Mouse (Mus musculus) MN1 (cell line): ENCODE results near the gene Itga11.
"Not testable (repeated sequence)": the region's sequence is repeated elsewhere in the genome, so short reads cannot be mapped to it uniquely, and the experiment has no call there.

Source experiments
- DNase-seq: peaks from one replicate; pipeline ENCODE4 v3.0.0-alpha.2; 2016; ENCODE audit warnings: low spot score

Itga11 gene

GRCm38 (mm10) chr9:62677641-62678549 lies at the start of gene Itga11:
Gene Itga11 (plus strand): TSS chr9:62677826.
- DNase-seq = peak; percentile 9

DNA sequence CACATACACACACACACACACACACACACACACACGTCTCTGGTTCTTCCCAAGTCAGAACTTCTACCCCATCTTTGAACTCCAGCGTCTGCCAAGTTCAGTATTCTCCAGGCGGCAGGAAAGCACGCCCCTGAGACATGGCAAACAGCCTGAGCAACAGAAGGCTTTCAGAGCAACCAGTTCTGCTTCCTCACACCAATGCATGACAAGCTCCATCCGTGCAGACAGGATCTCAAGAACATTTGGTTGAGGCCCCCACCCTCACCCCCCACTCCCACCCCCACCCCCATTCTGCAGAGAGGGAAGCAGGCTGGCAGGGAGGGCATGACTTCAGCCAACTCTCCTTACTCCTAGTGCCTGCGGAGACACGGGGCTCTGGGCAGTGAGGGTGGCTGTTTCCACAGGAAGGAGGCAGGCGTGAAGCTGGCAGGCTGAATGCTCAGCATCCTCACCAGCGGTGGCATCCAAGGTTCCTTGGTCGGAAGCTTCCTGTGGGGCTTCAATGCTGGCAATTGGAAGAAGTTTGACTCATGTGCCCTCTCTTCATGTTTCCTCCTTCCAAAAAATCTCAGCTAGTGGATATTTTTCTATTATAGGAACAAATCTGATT lies 46.9 kb upstream of the Itga11 start:
- DNase-seq = no peak

DNA sequence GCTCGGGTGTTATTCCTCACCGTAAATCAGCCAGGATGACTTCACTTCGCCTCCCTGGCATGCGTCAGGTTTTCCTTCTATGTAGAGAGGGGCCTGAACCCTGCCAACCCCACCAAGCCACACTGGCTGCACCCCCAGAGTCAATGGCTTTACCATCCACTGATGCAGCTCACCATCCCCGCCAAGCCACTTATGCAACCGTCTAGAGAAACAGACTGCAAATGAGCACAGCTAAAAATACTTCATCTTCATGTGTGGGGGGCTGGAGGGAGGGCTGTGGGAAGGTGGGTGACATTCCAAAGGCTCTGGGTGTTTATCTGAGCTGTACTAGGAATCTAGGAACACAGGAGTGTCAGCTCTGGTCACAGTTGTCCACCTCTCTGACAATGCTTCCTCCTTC lies 45.2 kb upstream of the Itga11 start:
- DNase-seq = no peak

- no peak for DNase-seq
These were observed 39.6 kb upstream of the Itga11 start for GRCm38 (mm10) chr9:62638045-62638444.

- no peak for DNase-seq
These were observed 37.9 kb upstream of the Itga11 start for GRCm38 (mm10) chr9:62639686-62640085.

DNA sequence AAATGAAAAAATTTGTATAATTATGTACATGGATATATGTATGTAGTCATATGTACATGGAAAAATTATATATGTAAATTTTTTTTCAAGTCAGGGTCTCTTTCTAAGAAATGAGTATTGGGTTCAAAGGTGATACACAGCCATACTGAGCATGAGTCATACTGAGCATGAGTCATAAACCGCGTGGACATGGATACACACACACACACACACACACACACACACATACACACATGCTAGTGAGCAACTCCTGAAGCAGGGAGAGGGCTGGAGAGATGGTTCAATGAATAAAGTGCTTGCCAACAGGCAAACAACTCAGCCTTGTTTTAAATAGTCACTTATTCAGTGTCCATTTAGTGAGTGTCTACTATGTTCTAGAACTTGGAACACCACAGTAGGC lies 37.4 kb upstream of the Itga11 start:
- peak; percentile 19 for DNase-seq

DNA sequence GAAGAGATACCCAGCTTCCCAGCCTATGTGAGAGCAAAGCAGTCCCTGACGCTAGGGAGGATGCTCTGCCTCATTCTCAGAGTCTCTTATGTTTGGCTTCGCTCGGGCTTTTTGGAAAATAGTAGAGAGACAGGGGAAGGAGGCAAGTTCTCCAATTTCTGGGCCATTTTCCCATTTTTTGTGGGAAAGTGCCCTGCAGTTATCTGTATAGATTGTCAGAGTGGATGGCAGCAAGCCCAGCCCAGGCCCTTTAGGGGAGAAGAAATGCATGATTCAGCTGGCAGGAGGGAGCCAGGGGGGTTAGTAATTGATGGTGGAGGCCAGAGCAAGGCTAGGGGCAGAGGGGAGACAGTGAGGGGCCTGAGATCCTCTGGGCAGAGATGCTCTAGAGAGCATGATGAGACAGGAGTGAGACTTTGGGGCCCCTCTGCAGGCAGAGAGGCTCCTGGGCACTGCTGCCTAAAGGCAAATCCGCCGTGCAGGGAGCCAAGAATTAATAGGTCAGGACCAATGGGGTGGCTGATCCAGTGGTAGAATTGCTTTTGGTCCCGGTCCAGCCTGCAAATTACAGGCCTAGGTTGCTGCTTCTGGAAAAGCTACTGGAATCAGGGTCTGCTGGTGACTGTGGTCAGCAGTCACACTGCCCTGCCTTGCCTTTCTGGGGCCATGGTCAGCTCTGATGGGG lies 31.8 kb upstream of the Itga11 start:
- peak; percentile 20 for DNase-seq

- no peak for DNase-seq
These were observed 30.9 kb upstream of the Itga11 start for GRCm38 (mm10) chr9:62646721-62647183.

GRCm38 (mm10) chr9:62649444-62649843 lies 28.2 kb upstream of the Itga11 start:
- DNase-seq = no peak

DNA sequence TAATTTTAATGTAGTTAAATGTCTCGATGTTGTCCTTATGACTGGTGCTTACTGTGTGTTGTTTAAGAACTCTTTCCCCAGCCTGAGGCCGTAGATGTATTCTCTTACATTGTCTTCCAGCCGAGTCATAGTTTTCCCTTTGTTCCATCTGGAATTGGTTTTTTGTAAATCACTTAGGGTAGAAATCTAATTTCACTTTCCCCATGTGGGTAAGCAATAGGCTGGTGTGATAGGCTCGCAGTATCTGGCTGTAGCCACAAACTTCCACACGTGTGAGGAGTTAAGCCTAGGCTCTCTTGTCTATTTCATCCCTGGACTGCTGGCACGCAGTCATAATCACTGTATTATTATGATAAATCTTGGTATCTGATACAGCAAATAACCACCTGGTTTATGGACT lies 26.9 kb upstream of the Itga11 start:
- DNase-seq = no peak

- no peak for DNase-seq
These were observed 23.3 kb upstream of the Itga11 start for GRCm38 (mm10) chr9:62654336-62654735.

DNA sequence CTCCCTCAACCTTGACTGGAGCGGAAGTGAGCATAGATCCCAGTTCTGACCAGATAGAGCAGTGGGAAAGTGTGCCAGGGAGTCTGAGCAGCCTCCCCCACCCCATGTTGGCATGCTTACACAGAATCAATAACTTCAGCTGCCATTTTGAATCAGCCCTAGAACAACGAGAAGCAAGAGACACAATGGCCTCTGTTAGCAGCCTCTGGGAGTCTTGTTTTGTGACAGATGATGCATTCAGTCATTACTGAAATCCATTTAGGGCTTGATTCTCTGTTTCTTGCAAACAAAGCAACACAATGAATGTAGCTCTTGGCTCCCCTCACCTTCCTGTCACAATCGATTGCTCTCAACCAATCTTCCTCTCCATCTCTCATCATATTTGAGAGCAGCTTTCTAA lies 19.6 kb upstream of the Itga11 start:
- DNase-seq = no peak

- DNase-seq = no peak
These were observed 18.6 kb upstream of the Itga11 start for GRCm38 (mm10) chr9:62659026-62659425.

DNA sequence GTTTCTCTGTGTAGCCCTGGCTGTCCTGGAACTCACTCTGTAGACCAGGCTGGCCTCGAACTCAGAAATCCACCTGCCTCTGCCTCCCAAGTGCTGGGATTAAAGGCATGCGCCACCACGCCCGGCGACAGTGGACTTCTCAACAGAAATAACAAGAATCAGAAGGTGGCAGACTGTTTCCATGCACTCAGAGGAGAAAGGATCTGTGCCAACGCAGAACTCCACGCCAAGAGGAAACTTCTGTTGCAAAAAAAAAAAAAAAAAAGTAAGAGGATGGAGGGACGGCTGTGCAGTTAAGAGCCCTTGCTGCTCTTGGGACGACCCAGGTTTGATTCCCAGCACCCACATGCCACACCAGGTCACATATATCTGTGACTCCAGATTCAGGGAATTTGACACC lies 16.7 kb upstream of the Itga11 start:
- DNase-seq = not testable (repeated sequence)

- no peak for DNase-seq
These were observed 14.2 kb upstream of the Itga11 start for GRCm38 (mm10) chr9:62663443-62663842.

DNA sequence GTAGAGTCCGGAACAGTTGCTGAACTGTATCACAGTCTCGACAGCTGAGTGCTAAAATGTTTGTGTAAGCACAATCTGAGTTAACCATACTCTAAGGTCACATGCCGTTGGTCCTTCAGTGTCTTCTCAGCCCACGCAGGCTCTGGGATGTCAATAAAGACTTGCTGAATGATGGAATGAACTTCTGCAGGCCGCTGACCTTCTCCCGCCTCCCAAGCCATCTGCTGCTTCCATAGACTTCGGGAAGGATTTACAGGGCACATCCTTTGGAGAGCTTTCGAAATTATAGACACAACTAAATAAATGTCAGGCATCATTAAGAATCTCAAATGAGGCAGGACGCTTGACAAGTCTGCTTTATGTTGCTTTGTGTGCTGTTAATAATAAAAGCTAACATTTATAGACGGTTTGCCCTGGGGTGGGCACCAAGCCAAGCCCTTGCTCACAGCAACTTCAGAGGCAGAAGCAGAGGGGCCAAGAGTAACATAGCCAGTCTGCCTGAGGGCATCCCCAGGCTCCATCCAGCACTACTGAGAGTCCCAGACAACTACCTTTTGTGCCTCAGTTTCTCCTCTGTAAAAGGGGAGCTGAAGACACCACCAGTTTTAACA lies 13.4 kb upstream of the Itga11 start:
- DNase-seq = no peak

GRCm38 (mm10) chr9:62665892-62666291 lies 11.7 kb upstream of the Itga11 start:
- DNase-seq = no peak

- no peak for DNase-seq
These were observed 9.1 kb upstream of the Itga11 start for GRCm38 (mm10) chr9:62668503-62668902.

- DNase-seq = no peak
These were observed 4.4 kb upstream of the Itga11 start for GRCm38 (mm10) chr9:62673241-62673640.

DNA sequence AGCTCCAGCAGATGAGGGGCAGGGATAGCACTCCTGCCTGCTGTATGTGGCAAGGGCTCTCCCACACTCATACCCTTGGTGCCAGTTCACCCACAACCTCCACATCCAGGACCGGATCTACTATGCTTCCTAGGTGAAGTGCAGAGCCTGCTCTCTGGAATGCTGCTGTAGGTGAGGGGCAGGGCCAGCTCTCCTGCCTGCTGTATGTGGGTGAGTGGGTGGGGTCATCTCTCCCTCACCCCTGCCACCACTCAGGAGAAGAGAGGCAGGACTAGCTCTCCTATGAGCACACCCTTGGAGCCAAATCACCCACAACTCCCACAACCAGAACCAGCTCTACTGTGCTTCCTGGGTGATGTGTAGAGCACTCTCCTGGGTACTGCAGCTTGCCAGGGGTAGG lies 2.5 kb upstream of the Itga11 start:
- DNase-seq = no peak

- peak; percentile 10 for DNase-seq
These were observed 1.0 kb downstream of the Itga11 start for GRCm38 (mm10) chr9:62678550-62679155.

GRCm38 (mm10) chr9:62679398-62679797 lies 1.8 kb downstream of the Itga11 start:
- no peak for DNase-seq
